Mouse (Mus musculus) E14TG2a.4 (cell line): ENCODE results near the gene Agr3.

Source experiments
- H3K27me3 ChIP-seq: 2 replicates; pipeline ENCODE4 v1.6.1; 2014; ENCODE audit warnings: low read length, control low read depth; ENCODE audit not compliant: insufficient read depth
- H3K36me3 ChIP-seq: 2 replicates; pipeline ENCODE4 v1.6.1; 2014; ENCODE audit warnings: low read length, control low read depth; ENCODE audit not compliant: insufficient read depth
- H3K4me1 ChIP-seq: replicated peaks from 2 replicates; pipeline ENCODE4 v1.6.1; 2014; ENCODE audit warnings: low read depth, low read length, control low read depth
- H3K4me3 ChIP-seq: replicated peaks from 2 replicates; pipeline ENCODE4 v1.5.1; 2014; ENCODE audit warnings: mild to moderate bottlenecking, low read length
- H3K9me3 ChIP-seq: 2 replicates; pipeline ENCODE4 v1.6.1; 2014; ENCODE audit warnings: low read length, control low read depth
- CTCF ChIP-seq: conservative IDR thresholded peaks from 2 replicates; pipeline ENCODE4 v1.5.1; 2014; ENCODE audit warnings: low read length
- NANOG ChIP-seq: IDR thresholded peaks from 2 replicates; pipeline ENCODE4 v1.6.1; 2014; ENCODE audit warnings: borderline replicate concordance, low read length, mixed read lengths
- POU5F1 ChIP-seq: IDR thresholded peaks from 2 replicates; pipeline ENCODE4 v1.6.1; 2014; ENCODE audit warnings: low read length, borderline replicate concordance

Agr3 gene

GRCm38 (mm10) chr12:35925402-35925801 lies at the start of gene Agr3:
Gene Agr3, plus strand, starts transcription at chr12:35925620.
- H3K4me3 ChIP-seq, result no peak within 1 kb of the TSS
- TF ChIP-seq POU5F1 (no peak), CTCF (no peak), NANOG (no peak)
- no peaks in the 10 kb centered on the region for H3K4me1 ChIP-seq

GRCm38 (mm10) chr12:35884892-35885558 lies 40.4 kb upstream of the Agr3 start:
- H3K4me1 ChIP-seq, result peaks cover 7% of the 10 kb centered on the region
- H3K4me3 ChIP-seq, result no peak overlapping the region
- no peaks in the 10 kb centered on the region for H3K36me3 ChIP-seq
- TF ChIP-seq CTCF (peak; percentile 35), NANOG (no peak), POU5F1 (no peak)
- H3K27me3 ChIP-seq, result peaks cover 6% of the 10 kb centered on the region
- H3K9me3 ChIP-seq, result no peaks in the 10 kb centered on the region

More at GRCm38 (mm10) chr12:35925402-35925801, at the start of gene Agr3:
- Histone ChIP-seq H3K27me3 (no peaks in the 10 kb centered on the region; the same call in 1 of the 2 replicates), H3K36me3 (no peaks in the 10 kb centered on the region), H3K9me3 (no peaks in the 10 kb centered on the region)

- Histone ChIP-seq H3K4me3 (no peak overlapping the region), H3K27me3 (peaks cover 15% of the 10 kb centered on the region), H3K4me1 (peaks cover 16% of the 10 kb centered on the region), H3K36me3 (no peaks in the 10 kb centered on the region), H3K9me3 (no peaks in the 10 kb centered on the region)
- TF ChIP-seq NANOG, result no peak
- TF ChIP-seq POU5F1, result no peak
Observed at GRCm38 (mm10) chr12:35889383-35889782, 36.0 kb upstream of the Agr3 start.

- no peak for TF ChIP-seq NANOG
- TF ChIP-seq POU5F1, result no peak
- TF ChIP-seq CTCF, result no peak
- no peaks in the 10 kb centered on the region for H3K36me3 ChIP-seq
Observed at GRCm38 (mm10) chr12:35890756-35891155, 34.7 kb upstream of the Agr3 start.

GRCm38 (mm10) chr12:35894304-35894900 lies 31.0 kb upstream of the Agr3 start:
- TF ChIP-seq POU5F1, result no peak
- TF ChIP-seq NANOG, result no peak
- no peak for TF ChIP-seq CTCF
- H3K4me3 ChIP-seq, result no peak overlapping the region
- H3K36me3 ChIP-seq, result no peaks in the 10 kb centered on the region
- peaks cover 24% of the 10 kb centered on the region for H3K4me1 ChIP-seq
- peaks cover 5% of the 10 kb centered on the region for H3K9me3 ChIP-seq
- H3K27me3 ChIP-seq, result peaks cover 14% of the 10 kb centered on the region

More at GRCm38 (mm10) chr12:35890756-35891155, 34.7 kb upstream of the Agr3 start:
- peaks cover 18% of the 10 kb centered on the region for H3K4me1 ChIP-seq
- peaks cover 15% of the 10 kb centered on the region for H3K27me3 ChIP-seq
- no peaks in the 10 kb centered on the region for H3K9me3 ChIP-seq
- H3K4me3 ChIP-seq, result no peak overlapping the region

- Histone ChIP-seq H3K9me3 (peaks cover 5% of the 10 kb centered on the region), H3K36me3 (no peaks in the 10 kb centered on the region), H3K4me3 (no peak overlapping the region), H3K27me3 (peaks cover 26% of the 10 kb centered on the region), H3K4me1 (peaks cover 24% of the 10 kb centered on the region)
- TF ChIP-seq CTCF (peak; percentile 46), POU5F1 (no peak)
Observed at GRCm38 (mm10) chr12:35895875-35896763, 29.3 kb upstream of the Agr3 start.

- Histone ChIP-seq H3K36me3 (no peaks in the 10 kb centered on the region), H3K27me3 (peaks cover 28% of the 10 kb centered on the region), H3K9me3 (peaks cover 5% of the 10 kb centered on the region), H3K4me1 (peaks cover 24% of the 10 kb centered on the region), H3K4me3 (no peak overlapping the region)
- peak; percentile 85 for TF ChIP-seq NANOG
- TF ChIP-seq POU5F1, result no peak
Observed at GRCm38 (mm10) chr12:35896764-35897282, 28.6 kb upstream of the Agr3 start.

- H3K9me3 ChIP-seq, result no peaks in the 10 kb centered on the region
- no peaks in the 10 kb centered on the region for H3K36me3 ChIP-seq
- TF ChIP-seq POU5F1 (no peak), CTCF (no peak), NANOG (no peak)
- no peak overlapping the region for H3K4me3 ChIP-seq
- peaks cover 8% of the 10 kb centered on the region for H3K4me1 ChIP-seq
- H3K27me3 ChIP-seq, result no peaks in the 10 kb centered on the region
Observed at GRCm38 (mm10) chr12:35910632-35911031, 14.8 kb upstream of the Agr3 start.
